Mouse (Mus musculus) C2C12 (cell line): ENCODE measurements around the gene Runx3. TPM values are rescaled to one million over a fixed set of nuclear protein-coding genes. Genes with fewer than 3 reads are reported as not detected.

Experiments used
- H3K27me3 ChIP-seq: one replicate; pipeline ENCODE4 v1.6.1; 2011; ENCODE audit not compliant: control insufficient read depth, insufficient read depth, insufficient read length
- H3K36me3 ChIP-seq: one replicate; pipeline ENCODE4 v1.6.1; 2011; ENCODE audit not compliant: control insufficient read depth, insufficient read depth
- H3K4me3 ChIP-seq: one replicate; pipeline ENCODE4 v1.5.1; 2011; ENCODE audit warnings: mild to moderate bottlenecking, control low read depth; ENCODE audit not compliant: poor library complexity, insufficient read depth, severe bottlenecking
- H3K79me2 ChIP-seq: one replicate; pipeline ENCODE4 v1.6.1; 2011; ENCODE audit not compliant: control insufficient read depth, insufficient read depth
- H3K79me3 ChIP-seq: one replicate; pipeline ENCODE4 v1.6.1; 2011; ENCODE audit warnings: low read depth, control low read depth
- H3ac ChIP-seq: one replicate; pipeline ENCODE3; 2011; ENCODE audit warnings: low read depth; ENCODE audit not compliant: control insufficient read depth, insufficient read length
- CEBPB ChIP-seq: IDR thresholded peaks from one replicate; pipeline ENCODE4 v1.6.1; 2011; ENCODE audit warnings: low read depth, mild to moderate bottlenecking, control low read depth, moderate library complexity
- CTCF ChIP-seq: IDR thresholded peaks from one replicate; pipeline ENCODE4 v1.5.1; 2011; ENCODE audit not compliant: control insufficient read depth, insufficient read depth, insufficient read length
- FOSL1 ChIP-seq: IDR thresholded peaks from one replicate; pipeline ENCODE4 v1.8.0; 2011; ENCODE audit warnings: mild to moderate bottlenecking, low read length; ENCODE audit not compliant: poor library complexity, insufficient read depth, severe bottlenecking
- MAX ChIP-seq: IDR thresholded peaks from one replicate; pipeline ENCODE4 v1.6.1; 2011; ENCODE audit warnings: mild to moderate bottlenecking, control low read depth
- MYOD1 ChIP-seq: IDR thresholded peaks from one replicate; pipeline ENCODE4 v1.6.1; 2011; ENCODE audit warnings: low read depth; ENCODE audit not compliant: control insufficient read depth, insufficient read length
- MYOG ChIP-seq: IDR thresholded peaks from one replicate; pipeline ENCODE4 v1.6.1; 2011; ENCODE audit not compliant: control insufficient read depth, insufficient read length; ENCODE audit errors: extremely low read depth
- USF1 ChIP-seq: IDR thresholded peaks from one replicate; pipeline ENCODE4 v1.6.1; 2011; ENCODE audit warnings: low read depth, mild to moderate bottlenecking, control low read depth, moderate library complexity
- polyA plus RNA-seq: library from polyadenylated mRNA; unstranded; fragments of >200 nt; fragmentation: generic; extraction: Trizol; gene quantifications from one replicate; pipeline ENCODE4 v1.2.1, GENCODE M21; 2012; ENCODE audit warnings: missing spikeins

The Runx3 gene
- polyA plus RNA-seq, 1 experiment: 19.5 TPM

- TF ChIP-seq MYOD1: no peak
- TF ChIP-seq MAX: no peak
- TF ChIP-seq CTCF: peak; percentile 93
- no peak for TF ChIP-seq MYOG
Measured at GRCm38 (mm10) chr4:135150031-135150801, 29.8 kb downstream of the Runx3 start.

DNA sequence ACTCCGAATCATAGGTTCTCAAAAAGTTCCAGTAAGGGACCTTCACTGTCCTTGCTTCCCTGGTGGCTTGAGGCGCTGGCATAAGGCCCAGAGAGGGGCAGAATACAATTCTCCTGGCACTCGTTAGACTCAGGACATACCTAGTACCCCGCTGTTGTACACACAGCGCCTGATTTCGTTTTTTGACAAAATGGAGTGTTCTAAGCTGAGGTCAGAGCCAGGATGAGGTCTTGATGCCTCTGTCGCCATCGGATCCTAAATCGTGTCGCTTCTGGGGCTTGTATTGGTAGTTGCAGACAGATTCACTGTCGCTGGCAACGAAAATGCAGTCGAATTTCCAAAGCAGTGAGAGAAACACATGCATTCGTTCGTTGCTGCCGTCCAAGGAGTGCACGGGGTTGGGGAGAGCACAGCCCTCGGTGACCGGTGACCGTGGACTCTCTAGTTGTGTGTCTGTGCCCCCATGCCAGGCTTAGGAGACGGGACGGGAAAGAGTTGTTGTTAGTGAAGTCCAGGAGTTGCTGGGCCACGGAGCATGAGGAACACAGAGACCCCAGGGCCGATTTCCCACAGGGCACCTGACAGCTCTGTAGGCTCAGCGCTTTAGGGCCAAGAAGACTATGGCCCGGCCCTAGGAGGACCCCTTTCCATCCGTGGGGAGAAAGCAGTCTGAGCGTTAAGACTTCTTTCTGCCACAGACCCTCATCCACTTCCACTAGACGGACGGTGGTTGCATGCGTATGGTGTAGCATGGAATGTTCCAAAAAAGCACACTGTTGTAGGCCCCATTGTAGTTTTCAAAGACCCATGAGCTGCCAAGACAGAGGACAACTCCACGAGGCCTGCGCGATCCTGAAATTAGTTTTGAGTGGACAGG, 30.9 kb downstream of the Runx3 start:
- Histone ChIP-seq H3ac (no peak overlapping the region), H3K27me3 (no peaks in the 10 kb centered on the region), H3K79me2 (peaks cover 37% of the 10 kb centered on the region), H3K4me3 (no peak overlapping the region), H3K36me3 (peaks cover 11% of the 10 kb centered on the region), H3K79me3 (peaks cover 28% of the 10 kb centered on the region)
- no peak for TF ChIP-seq CTCF
- TF ChIP-seq CEBPB: no peak
- TF ChIP-seq USF1: no peak

More at GRCm38 (mm10) chr4:135150031-135150801, 29.8 kb downstream of the Runx3 start:
- Histone ChIP-seq H3K79me3 (peaks cover 23% of the 10 kb centered on the region), H3K27me3 (no peaks in the 10 kb centered on the region), H3ac (no peak overlapping the region), H3K79me2 (peaks cover 26% of the 10 kb centered on the region), H3K4me3 (no peak overlapping the region), H3K36me3 (peaks cover 6% of the 10 kb centered on the region)

DNA sequence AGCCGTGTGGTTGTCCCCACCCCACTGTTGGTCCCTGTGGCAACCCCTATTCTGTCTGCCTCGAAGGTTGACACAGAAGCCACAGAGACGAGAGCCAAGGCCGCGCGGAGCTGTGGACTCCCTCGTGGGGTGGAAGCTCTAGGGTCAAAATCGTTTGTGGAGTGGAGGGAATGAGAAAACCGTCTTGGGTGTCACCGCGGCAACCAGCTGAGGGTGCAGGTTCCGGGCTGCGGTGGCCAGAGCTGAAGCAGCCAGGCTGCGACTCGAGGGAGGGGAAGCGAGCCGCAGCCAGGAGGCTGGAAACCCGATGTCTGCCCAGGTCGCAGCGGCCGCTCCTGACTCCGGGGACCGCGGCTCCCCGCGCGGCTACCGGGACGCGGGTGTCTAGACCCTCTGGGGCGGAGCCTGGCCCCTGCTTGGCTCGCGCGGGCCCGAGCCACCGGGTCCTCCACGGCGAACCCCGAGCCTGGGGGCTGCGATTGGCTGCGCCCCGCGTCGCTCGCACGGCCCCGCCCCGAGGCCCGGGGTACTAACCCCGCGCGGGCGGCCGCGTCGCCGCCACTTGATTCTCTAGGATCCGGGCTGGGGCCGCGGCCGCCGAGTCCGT, 31.6 kb downstream of the Runx3 start:
- H3K79me3 ChIP-seq: peaks cover 30% of the 10 kb centered on the region
- TF ChIP-seq MAX (no peak), CTCF (no peak), CEBPB (no peak), USF1 (no peak), MYOG (no peak), MYOD1 (no peak), FOSL1 (no peak)
- H3K27me3 ChIP-seq: no peaks in the 10 kb centered on the region
- peak overlapping the region; percentile 55 for H3ac ChIP-seq
- H3K79me2 ChIP-seq: peaks cover 44% of the 10 kb centered on the region
- peak overlapping the region; percentile 80 for H3K4me3 ChIP-seq
- peaks cover 18% of the 10 kb centered on the region for H3K36me3 ChIP-seq

DNA sequence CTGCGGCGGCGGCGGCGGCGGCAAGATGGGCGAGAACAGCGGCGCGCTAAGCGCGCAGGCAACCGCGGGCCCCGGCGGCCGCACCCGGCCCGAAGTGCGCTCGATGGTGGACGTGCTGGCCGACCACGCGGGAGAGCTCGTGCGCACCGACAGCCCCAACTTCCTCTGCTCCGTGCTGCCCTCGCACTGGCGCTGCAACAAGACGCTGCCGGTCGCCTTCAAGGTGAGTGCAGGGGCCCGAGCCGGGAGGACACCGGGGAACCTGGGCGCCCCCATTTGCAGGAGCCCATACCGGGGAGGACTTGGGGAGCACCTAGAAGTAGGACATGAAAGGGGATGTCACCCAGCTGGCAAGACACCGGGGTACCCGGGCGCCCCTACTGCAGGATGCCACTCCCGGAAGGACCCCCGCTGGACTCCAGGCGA, 32.4 kb downstream of the Runx3 start:
- peak; percentile 70 for TF ChIP-seq MAX
- no peak for TF ChIP-seq FOSL1
- TF ChIP-seq MYOD1: no peak
- no peak for TF ChIP-seq USF1
- no peak for TF ChIP-seq MYOG
- TF ChIP-seq CEBPB: no peak
- TF ChIP-seq CTCF: no peak
- H3ac ChIP-seq: peak overlapping the region; percentile 85

GRCm38 (mm10) chr4:135153260-135154088, 33.0 kb downstream of the Runx3 start:
- Histone ChIP-seq H3K79me3 (peaks cover 36% of the 10 kb centered on the region), H3ac (peak overlapping the region; percentile 85), H3K4me3 (peak overlapping the region; percentile 80), H3K36me3 (peaks cover 26% of the 10 kb centered on the region), H3K79me2 (peaks cover 53% of the 10 kb centered on the region), H3K27me3 (no peaks in the 10 kb centered on the region)
- no peak for TF ChIP-seq FOSL1
- TF ChIP-seq MYOG: no peak
- no peak for TF ChIP-seq MAX
- TF ChIP-seq CEBPB: no peak
- no peak for TF ChIP-seq MYOD1
- TF ChIP-seq CTCF: no peak
- TF ChIP-seq USF1: no peak

More for the DNA sequence above, 32.4 kb downstream of the Runx3 start:
- Histone ChIP-seq H3K4me3 (peak overlapping the region; percentile 80), H3K36me3 (peaks cover 26% of the 10 kb centered on the region), H3K79me2 (peaks cover 52% of the 10 kb centered on the region), H3K79me3 (peaks cover 33% of the 10 kb centered on the region), H3K27me3 (no peaks in the 10 kb centered on the region)
